Mouse (Mus musculus): ENCODE measurements around the gene Slc35f6.

DNA sequence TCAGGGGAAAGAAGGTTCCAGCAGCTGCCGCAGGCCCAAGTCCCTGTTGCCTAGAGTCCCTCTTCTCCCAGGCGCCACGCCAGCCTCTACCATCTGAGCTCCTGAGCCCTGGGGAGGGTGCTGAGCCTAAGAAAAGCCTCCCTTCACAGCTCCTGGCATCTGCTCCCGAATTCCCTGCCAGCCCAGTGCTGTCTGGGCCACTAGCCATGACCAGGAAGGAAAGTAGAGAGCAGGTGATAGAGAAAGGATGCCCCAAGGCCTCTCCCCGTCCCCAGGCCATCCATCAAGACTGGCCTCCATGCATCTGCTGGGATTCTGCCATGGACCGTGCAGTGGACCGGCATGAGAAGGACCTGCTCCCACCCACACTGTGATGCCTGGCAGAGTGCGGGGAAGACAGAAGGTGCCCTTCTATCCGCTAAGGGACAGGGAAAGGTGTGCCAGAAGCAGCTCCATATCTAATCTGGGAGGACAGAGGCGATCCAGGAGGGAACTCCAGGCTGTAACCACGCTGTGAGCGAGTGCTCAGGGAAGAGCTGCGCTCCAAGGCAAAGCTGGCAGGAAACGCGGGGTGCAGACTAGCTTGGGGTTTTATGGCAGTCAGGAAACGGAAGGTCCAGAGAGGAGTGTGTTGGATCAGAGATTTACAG lies 41.2 kb upstream of the Slc35f6 start:
- no peak for TF ChIP-seq POLR2A (IDR thresholded peaks at IDR 0.05; ENCODE audit: low read depth, low read length)
- no peak for TF ChIP-seq CTCF (IDR thresholded peaks at IDR 0.05; ENCODE audit: borderline replicate concordance, insufficient read depth, low read length)

Data from embryonic fibroblast, embryonic 13.5 days (primary cell).